Mouse (Mus musculus) lung, postnatal 0 days (tissue): ENCODE data around the gene Ahdc1. TPM values are rescaled to one million over a fixed set of nuclear protein-coding genes. Genes with fewer than 3 reads are reported as not detected.
A peak's percentile ranks its signal among the peaks of the same experiment; 100 is the strongest.

Source experiments
- ATAC-seq: fragments of 200-750 bp; cut with Nextera tagmentation; 2 replicates; pipeline ENCODE4 v1.8.0; 2017; ENCODE audit warnings: moderate library complexity
- DNase-seq: peaks from one replicate; pipeline ENCODE4 v3.0.0-alpha.2; 2016; ENCODE audit warnings: low spot score
- H3K27ac ChIP-seq: fragments of 300-500 bp; sonication (generic); 2 replicates; pipeline ENCODE4 v1.5.1; 2014; ENCODE audit warnings: antibody characterized with exemption, mild to moderate bottlenecking, low read length, mixed read lengths
- H3K27me3 ChIP-seq: fragments of 300-500 bp; sonication (generic); replicated peaks from 2 replicates; pipeline ENCODE4 v1.6.1; 2014; ENCODE audit warnings: low read length, mixed read lengths; ENCODE audit not compliant: insufficient read depth
- H3K36me3 ChIP-seq: fragments of 300-500 bp; sonication (generic); 2 replicates; pipeline ENCODE4 v1.6.1; 2014; ENCODE audit warnings: low read length, mixed read lengths; ENCODE audit not compliant: insufficient read depth
- H3K4me1 ChIP-seq: fragments of 300-500 bp; sonication (generic); 2 replicates; pipeline ENCODE4 v1.6.1; 2014; ENCODE audit warnings: antibody characterized with exemption, low read depth, low read length, mixed read lengths; ENCODE audit not compliant: insufficient read depth
- H3K4me2 ChIP-seq: fragments of 300-500 bp; sonication (generic); replicated peaks from 2 replicates; pipeline ENCODE4 v1.6.1; 2014; ENCODE audit warnings: low read depth, mild to moderate bottlenecking, low read length, moderate library complexity, mixed read lengths
- H3K4me3 ChIP-seq: fragments of 300-500 bp; sonication (generic); 2 replicates; pipeline ENCODE4 v1.5.1; 2014; ENCODE audit warnings: low read depth, low read length
- H3K9ac ChIP-seq: fragments of 300-500 bp; sonication (generic); replicated peaks from 2 replicates; pipeline ENCODE4 v1.6.1; 2014; ENCODE audit warnings: low read depth, mild to moderate bottlenecking
- H3K9me3 ChIP-seq: fragments of 300-500 bp; sonication (generic); 2 replicates; pipeline ENCODE4 v1.6.1; 2016; ENCODE audit warnings: low read length, mixed read lengths
- CTCF ChIP-seq: IDR thresholded peaks from 2 replicates; pipeline ENCODE4 v1.5.1; 2016; ENCODE audit warnings: antibody characterized with exemption, mild to moderate bottlenecking
- EP300 ChIP-seq: IDR thresholded peaks from 2 replicates; pipeline ENCODE4 v1.6.1; 2016; ENCODE audit warnings: antibody characterized with exemption, mild to moderate bottlenecking, control low read depth
- WGBS: fragments of 180-500 bp; shearing (Covaris S2); extraction: QIAGEN DNeasy Blood & Tissue Kit; methylation state at CpG from one replicate; pipeline ENCODE4 v1.1.7; 2014; 5-methylcytosine and 5-hydroxymethylcytosine counted together
- polyA plus RNA-seq: library from polyadenylated mRNA; unstranded; fragments of >200 nt; fragmentation: Nextera tagmentation; extraction: Ambion mirVana; gene quantifications from 2 replicates; pipeline ENCODE4 v1.2.1, GENCODE M21; 2015

Ahdc1 gene
- polyA plus RNA-seq, 1 experiment from 2014 or later, result 3.9 TPM

DNA sequence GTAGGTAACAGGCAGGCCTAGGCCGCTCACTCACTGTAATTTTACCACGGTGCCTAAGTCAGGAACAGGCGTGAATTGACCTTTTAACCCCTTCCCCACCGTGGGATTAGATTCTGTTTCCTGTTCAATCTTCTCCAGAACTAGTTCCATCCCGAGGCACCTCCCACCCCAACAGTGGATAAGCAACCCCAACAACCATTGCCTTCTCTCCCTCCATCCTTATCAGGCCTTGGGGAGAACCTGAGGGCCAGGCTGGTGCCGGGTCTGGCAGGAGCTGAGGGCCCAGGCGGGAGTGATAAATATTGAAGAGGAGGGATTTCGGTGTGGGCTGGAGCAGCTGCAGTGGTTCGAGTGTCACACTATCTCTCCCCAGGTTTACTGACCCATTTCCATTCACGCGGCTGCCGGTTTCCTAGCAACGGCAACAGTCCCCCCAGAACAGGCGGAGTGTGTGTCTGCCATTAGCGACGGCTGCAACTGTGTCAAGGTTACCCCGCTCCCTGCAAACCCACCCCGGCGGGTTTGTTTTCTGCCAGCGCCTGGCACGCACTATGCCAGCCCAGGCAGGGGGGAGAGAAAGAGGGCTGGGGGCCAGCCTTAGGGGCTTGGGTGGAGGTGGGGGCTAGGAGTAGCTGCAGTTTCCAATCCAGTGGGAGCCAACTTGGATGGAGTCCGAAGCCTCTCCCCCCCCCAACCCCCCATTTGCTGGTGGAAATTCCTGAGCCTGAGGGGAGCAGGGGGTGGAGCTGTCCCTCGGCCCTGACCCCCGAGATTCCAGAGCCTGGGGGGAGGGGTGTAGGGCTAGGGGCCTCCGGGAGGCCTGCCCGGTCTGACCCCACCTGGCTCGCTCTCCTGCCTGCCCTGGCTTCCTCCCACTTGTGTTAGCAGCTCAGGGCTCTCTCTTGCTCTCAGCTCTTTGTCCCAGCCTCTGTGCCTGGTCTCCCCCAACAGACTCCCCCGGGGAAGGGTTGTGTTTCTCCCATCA lies 31.9 kb downstream of the Ahdc1 start:
- H3K9me3 ChIP-seq, result no peaks in the 10 kb centered on the region
- no peak for ATAC-seq
- TF ChIP-seq CTCF (no peak), EP300 (no peak)
- peak; percentile 73 for DNase-seq
- WGBS, result 21% methylated on average over 27 of the region's 28 CpGs
- no peak overlapping the region for H3K4me3 ChIP-seq
- H3K36me3 ChIP-seq, result no peaks in the 10 kb centered on the region
- peaks cover 62% of the 10 kb centered on the region for H3K4me1 ChIP-seq
- peak overlapping the region; percentile 37 for H3K4me2 ChIP-seq
- H3K27me3 ChIP-seq, result no peaks in the 10 kb centered on the region
- H3K27ac ChIP-seq, result peak overlapping the region; percentile 69
- no peak overlapping the region for H3K9ac ChIP-seq

DNA sequence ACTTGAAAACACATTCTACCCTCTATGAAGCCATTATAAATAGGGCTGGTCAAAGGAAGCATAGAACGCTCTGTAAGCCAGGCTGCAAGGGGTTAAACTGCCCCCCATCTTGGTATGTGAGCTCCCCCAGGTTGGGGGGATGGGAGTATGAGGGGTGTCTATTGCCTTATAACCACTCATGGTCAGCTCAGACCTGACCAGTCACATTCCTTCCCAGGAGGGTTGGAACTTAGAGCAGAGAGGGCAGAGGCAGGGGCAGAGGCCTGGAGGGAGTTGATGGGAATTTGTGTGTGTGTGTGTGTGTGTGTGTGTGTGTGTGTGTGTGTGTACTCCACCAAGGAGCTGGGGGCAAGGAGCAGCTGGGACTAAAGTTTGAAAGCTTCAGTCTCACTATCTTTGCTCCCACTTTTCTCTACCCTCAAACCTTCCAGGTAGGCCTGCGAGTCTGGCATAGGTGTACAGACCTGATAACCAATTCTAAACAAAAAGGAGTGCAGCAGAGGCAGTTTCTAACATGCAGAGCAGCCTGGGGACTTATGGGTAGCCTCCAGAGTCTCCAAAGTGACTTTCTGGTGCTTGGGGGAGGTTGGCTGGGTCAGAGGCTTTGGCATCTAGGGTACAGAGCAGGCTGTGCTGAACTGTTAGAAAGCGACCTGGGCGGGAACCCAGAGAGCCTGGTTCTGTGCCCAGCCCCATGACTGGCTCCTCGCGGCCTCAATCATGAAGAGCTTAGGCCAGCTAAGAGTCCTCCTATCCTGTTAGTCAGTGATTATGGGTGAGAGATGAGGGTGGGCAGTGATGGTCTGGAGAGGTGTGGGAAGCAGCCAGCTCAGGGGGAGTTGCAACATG lies 33.0 kb downstream of the Ahdc1 start:
- DNase-seq, result no peak

DNA sequence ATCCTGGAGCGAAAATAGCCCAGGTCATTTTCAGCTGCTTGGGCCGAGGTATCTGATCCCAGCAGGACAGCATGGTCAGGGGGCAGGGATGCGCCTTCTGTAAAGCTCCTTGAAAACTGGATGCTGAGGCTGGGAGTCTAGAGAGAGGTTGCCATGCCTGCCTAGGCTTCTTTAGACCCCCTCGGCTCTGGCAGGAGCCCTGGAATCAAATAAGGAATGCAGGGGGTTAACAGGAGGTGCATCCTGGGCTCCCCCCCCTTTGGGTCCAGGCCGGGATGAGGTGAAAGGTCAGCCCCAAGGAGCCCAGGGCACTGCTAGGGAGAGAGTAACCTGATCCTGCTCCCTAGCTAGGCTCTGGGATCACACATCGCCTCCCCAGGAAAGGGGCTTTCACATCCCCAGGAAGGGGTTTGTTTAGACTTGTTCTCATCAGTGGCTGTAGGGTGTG lies 33.6 kb downstream of the Ahdc1 start:
- no peaks in the 10 kb centered on the region for H3K36me3 ChIP-seq
- no peaks in the 10 kb centered on the region for H3K9me3 ChIP-seq
- peak overlapping the region; percentile 69 for H3K27ac ChIP-seq
- TF ChIP-seq CTCF, result no peak
- no peak for ATAC-seq
- no peak for DNase-seq
- 37% methylated on average over 6 of the region's 6 CpGs for WGBS
- peaks cover 70% of the 10 kb centered on the region for H3K4me1 ChIP-seq
- no peak overlapping the region; the same call in 1 of the 2 replicates for H3K4me2 ChIP-seq
- 0 out of 2 replicates have a peak overlapping the region, but pooled peaks have one; percentile 26 for H3K9ac ChIP-seq
- no peaks in the 10 kb centered on the region for H3K27me3 ChIP-seq
- H3K4me3 ChIP-seq, result no peak overlapping the region

More for the DNA sequence above, 33.0 kb downstream of the Ahdc1 start:
- H3K4me2 ChIP-seq, result no peak overlapping the region; the same call in 1 of the 2 replicates
- H3K27me3 ChIP-seq, result no peaks in the 10 kb centered on the region
- H3K9ac ChIP-seq, result 0 out of 2 replicates have a peak overlapping the region, but pooled peaks have one; percentile 26
- H3K36me3 ChIP-seq, result no peaks in the 10 kb centered on the region
- peaks cover 64% of the 10 kb centered on the region for H3K4me1 ChIP-seq
- 49% methylated on average over 6 of the region's 6 CpGs for WGBS
- no peak overlapping the region for H3K4me3 ChIP-seq
- peak; percentile 42 for ATAC-seq
- TF ChIP-seq EP300 (0 out of 2 replicates have a peak, but pooled peaks have one; percentile 49), CTCF (no peak)
- peak overlapping the region; percentile 69 for H3K27ac ChIP-seq
- no peaks in the 10 kb centered on the region for H3K9me3 ChIP-seq

DNA sequence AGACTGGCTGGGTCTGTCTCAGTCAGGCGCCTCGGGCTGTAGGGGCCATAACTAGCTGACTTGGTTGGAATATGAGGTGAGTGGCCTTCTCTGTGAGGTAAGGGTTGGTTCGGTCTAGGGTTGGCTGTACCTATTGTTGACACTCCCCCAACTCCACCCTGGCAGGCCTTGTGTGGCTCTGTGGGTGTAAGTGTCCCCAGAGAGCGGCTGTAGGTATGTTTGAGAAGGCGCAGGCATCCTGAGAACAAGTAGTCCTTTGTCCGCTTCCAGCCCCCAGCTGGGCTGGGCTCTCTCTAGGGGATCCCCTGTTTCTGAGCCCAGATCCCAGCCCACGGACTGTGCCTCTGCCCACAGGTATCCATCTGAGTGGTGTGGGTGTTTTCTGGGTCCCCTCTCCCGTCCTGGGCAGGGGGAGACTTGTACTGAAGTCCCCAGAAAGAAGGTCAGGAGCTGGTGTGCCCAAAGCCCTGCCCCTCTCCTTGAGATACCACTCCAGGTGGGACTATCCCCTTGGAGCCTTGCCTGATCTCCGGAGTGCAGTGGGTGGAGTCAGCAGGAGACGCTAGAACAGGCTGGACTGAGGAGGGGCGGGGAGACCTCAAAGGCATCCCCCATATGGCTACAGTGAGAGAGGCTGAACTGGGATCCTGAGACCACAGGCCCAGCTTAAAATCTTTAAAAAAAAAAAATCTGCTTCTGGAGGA lies 34.9 kb downstream of the Ahdc1 start:
- Histone ChIP-seq H3K9ac (no peak overlapping the region), H3K9me3 (no peaks in the 10 kb centered on the region), H3K27ac (peak overlapping the region; percentile 69), H3K4me3 (no peak overlapping the region), H3K4me2 (peak overlapping the region; percentile 17), H3K27me3 (no peaks in the 10 kb centered on the region), H3K4me1 (peaks cover 64% of the 10 kb centered on the region), H3K36me3 (no peaks in the 10 kb centered on the region)
- WGBS, result 41% methylated on average over 11 of the region's 11 CpGs
- peak; percentile 43; the same call in 1 of the 2 replicates for TF ChIP-seq EP300
- no peak for TF ChIP-seq CTCF
- ATAC-seq (peak; percentile 82), DNase-seq (peak; percentile 85)

DNA sequence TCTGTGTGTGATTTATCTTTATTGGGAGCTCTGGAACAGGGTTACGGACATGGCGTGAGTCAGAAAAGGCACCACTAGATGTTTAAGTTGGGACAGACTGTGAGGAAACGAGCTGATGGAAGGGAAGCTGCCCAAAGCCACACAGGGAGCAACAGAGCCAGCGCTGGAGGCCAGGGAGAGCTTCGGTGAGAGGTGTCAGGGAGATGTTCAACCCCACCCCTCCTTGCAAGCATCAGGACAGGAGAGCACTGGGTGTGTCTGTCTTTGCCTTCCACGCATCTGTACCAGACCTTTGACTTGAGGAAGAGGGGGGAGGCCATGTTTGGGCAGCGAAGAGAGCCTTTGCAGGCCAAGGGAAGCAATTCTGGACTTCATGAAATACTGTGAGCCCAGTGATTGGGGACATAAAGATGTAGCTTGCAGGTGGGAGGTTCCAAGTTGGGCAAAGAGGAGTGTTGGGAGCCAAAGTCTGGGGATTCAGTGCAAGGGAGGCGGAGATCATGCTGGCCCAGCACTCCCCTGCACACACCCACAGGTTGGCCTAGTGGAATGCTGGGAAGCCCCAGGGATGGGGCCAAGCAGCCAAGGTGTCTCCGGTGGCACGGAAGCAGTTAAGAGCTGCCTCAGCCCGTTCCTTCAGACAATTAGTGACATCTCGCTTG lies 35.8 kb downstream of the Ahdc1 start:
- Histone ChIP-seq H3K27me3 (no peaks in the 10 kb centered on the region), H3K36me3 (no peaks in the 10 kb centered on the region), H3K9ac (no peak overlapping the region), H3K4me3 (no peak overlapping the region), H3K4me2 (no peak overlapping the region), H3K4me1 (peaks cover 57% of the 10 kb centered on the region), H3K9me3 (no peaks in the 10 kb centered on the region), H3K27ac (peak overlapping the region; percentile 22)
- DNase-seq, result no peak
- no peak for TF ChIP-seq CTCF
- no peak for TF ChIP-seq EP300
- 34% methylated on average over 12 of the region's 12 CpGs for WGBS
- ATAC-seq, result no peak
